Mouse (Mus musculus): ENCODE results near the gene Cnot10. TPM values are rescaled to one million over a fixed set of nuclear protein-coding genes. Genes with fewer than 3 reads are reported as not detected.
A peak's percentile ranks its signal among the peaks of the same experiment; 100 is the strongest.

Cnot10 gene
- polyA plus RNA-seq, 1 experiment from 2014 or later, result 22.8 TPM

DNA sequence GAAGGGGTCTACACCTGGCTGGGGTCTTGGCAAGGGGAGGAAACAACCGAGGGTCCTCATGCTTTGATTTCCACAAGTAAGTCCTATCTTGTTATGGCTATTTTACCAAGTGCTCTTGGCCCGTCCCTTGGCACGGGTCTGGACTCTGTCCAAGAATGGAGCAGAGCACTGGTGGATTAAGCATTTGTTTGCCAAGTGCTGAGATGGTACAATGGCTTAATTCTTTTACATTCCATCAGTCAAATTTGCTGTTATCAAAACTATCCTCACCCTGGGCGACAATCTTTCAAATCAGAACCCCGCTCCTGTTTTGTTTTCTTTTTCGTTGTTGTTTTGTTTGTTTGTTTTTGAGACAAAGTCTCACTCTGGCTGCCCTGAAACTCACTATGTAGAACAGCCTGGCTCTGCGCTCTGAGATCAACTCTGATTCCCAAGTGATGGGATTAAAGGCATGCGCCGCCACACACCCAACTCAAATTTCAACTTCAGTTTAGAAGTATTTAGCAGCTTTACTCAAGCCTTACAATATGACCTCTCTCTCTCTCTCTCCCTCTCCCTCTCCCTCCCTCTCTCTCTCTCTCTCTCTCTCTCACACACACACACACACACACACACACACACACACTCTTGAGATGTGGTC lies 95.1 kb downstream of the Cnot10 start:
- ATAC-seq (ENCODE audit: insufficient read depth), result no peak
- Histone ChIP-seq H3K4me2 (no peak overlapping the region), H3K4me1 (replicated peaks) (peaks cover 63% of the 10 kb centered on the region), H3K9me3 (replicated peaks) (no peaks in the 10 kb centered on the region), H3K9ac (no peak overlapping the region), H3K36me3 (replicated peaks) (no peaks in the 10 kb centered on the region), H3K27ac (replicated peaks) (no peak overlapping the region), H3K4me3 (replicated peaks) (no peak overlapping the region), H3K27me3 (no peaks in the 10 kb centered on the region)
- WGBS (ENCODE audit: insufficient replicate concordance), result 51% methylated on average over 9 of the region's 9 CpGs

DNA sequence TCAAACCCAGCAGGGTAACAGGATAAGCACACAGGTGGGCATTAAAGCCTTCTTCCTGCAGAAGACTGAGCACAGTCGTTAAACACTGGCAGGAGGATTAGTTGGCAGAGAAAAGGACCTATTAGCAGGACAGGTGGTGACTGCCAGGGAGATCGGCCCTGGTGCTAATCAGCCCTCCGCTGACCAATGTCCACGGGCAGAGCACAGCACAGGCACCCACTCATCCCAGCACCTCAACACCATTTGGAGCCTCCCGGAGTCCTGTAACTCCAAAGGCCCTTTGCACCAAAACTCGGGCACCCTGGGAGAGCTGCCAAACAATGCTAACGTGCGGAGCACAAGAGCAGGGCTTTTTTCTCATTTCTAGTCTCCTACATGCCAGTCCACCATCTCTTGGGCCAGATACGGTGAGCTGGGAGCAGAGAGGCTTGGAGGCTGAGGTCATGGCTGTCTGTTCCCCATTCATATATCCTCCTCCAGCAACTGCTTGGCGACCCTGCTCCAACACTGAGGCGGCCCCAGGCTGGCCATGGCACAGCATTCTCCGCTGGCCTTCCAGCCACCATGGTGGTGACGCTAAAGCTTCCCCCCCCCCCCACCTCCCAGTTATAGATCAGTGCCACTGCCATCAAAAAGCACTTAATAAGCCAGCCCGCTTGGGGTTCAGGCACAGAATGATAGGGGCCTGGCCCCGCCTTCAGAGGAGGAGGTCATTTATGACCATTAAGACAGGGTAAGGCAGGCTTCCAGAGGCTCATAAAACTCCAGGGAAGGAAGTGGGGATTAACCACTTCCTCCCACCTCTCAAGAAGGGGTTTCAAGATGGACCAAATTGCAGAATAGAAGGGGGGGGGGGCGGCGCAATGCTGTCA lies 95.9 kb downstream of the Cnot10 start:
- H3K4me1 ChIP-seq (replicated peaks), result peaks cover 58% of the 10 kb centered on the region
- no peaks in the 10 kb centered on the region for H3K9me3 ChIP-seq (replicated peaks)
- WGBS (ENCODE audit: insufficient replicate concordance), result 44% methylated on average over 17 of the region's 17 CpGs
- H3K27ac ChIP-seq (replicated peaks), result no peak overlapping the region
- no peak for ATAC-seq (ENCODE audit: insufficient read depth)
- no peaks in the 10 kb centered on the region for H3K27me3 ChIP-seq
- no peak overlapping the region for H3K9ac ChIP-seq
- H3K4me2 ChIP-seq, result no peak overlapping the region
- no peaks in the 10 kb centered on the region for H3K36me3 ChIP-seq (replicated peaks)
- no peak overlapping the region for H3K4me3 ChIP-seq (replicated peaks)

DNA sequence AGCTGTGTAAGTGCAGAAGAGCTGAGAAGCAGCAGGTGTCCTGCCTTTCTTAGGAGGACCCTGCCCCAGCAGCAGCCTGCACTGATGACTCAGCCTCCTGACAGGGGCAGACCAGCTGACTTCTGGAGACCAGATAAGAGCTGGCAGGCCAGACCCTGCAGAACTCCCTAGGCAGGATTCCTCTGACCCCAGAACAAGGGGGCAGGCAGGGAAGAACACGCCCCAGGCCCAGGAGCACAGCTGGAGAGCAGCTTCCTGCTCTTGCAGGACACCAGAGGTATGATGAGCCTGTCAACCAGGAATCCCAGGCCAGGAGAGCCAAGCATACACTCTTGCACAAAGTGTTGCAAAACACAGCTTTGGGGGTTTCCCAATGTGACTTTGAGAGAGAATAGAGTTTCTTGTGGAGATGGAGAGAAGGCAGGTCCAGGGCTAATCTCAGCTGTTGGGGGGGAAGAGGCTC lies 98.7 kb downstream of the Cnot10 start:
- 22% methylated on average over 1 of the region's 1 CpGs for WGBS (ENCODE audit: insufficient replicate concordance)
- Histone ChIP-seq H3K4me3 (replicated peaks) (no peak overlapping the region), H3K36me3 (replicated peaks) (no peaks in the 10 kb centered on the region), H3K27ac (replicated peaks) (0 out of 2 replicates have a peak overlapping the region, but pooled peaks have one; percentile 19), H3K4me2 (no peak overlapping the region), H3K9ac (no peak overlapping the region), H3K4me1 (replicated peaks) (peaks cover 47% of the 10 kb centered on the region), H3K9me3 (replicated peaks) (no peaks in the 10 kb centered on the region), H3K27me3 (no peaks in the 10 kb centered on the region)
- ATAC-seq (ENCODE audit: insufficient read depth), result peak; percentile 36; the same call in 1 of the 2 replicates

DNA sequence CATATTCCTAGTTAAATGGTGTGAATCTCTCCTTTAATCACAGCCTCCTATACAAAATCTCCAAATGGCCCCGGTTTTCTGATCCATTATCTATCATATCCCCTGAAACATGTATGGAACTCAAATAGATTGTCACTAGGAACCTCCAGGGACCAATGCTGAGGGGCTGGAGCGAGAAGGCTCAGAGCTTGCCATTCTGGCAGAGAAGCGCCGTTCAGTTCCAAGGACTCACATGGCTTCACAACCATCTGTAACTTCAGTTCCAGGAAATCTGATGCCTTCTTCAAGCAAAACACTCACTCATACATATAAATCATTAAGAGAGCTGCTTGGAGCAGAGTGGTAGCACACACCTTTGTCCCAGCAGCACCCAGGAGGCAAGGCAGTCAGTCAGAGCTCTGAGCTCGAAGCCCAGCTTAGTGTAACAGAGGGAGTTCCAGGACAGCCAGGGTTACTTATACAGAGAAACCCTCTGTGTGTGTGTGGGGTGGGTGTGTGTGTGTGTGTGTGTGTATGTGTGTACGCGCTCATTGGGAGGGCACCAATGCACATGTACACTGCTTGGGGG lies 100.9 kb downstream of the Cnot10 start:
- Histone ChIP-seq H3K36me3 (replicated peaks) (no peaks in the 10 kb centered on the region), H3K4me3 (replicated peaks) (no peak overlapping the region), H3K27ac (replicated peaks) (no peak overlapping the region), H3K27me3 (no peaks in the 10 kb centered on the region), H3K9me3 (replicated peaks) (no peaks in the 10 kb centered on the region), H3K4me1 (replicated peaks) (peaks cover 35% of the 10 kb centered on the region), H3K4me2 (no peak overlapping the region), H3K9ac (no peak overlapping the region)
- no peak for ATAC-seq (ENCODE audit: insufficient read depth)
- 74% methylated on average over 7 of the region's 7 CpGs for WGBS (ENCODE audit: insufficient replicate concordance)

DNA sequence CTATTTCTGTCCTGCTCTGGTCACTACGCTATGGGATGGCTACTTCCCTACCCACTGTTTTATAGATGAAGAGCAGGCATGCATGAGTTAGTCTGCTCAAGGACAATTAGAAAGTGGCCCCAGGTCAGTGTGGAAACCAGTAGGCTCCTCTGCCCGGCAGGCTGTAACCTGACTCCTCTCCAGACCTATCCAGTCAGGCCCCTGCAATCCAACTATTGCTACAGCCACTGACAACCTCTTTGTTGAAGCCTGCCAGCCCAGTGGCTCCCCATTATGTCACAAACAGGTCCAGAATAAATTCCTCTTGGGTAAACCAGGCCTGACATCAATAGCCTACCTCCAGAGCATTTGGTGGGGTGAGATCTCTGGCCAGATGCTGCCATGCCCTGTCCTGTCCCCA lies 103.4 kb downstream of the Cnot10 start:
- H3K27ac ChIP-seq (replicated peaks), result 0 out of 2 replicates have a peak overlapping the region, but pooled peaks have one; percentile 24
- H3K9me3 ChIP-seq (replicated peaks), result no peaks in the 10 kb centered on the region
- H3K4me2 ChIP-seq, result no peak overlapping the region
- peaks cover 34% of the 10 kb centered on the region for H3K4me1 ChIP-seq (replicated peaks)
- no peak overlapping the region for H3K4me3 ChIP-seq (replicated peaks)
- H3K36me3 ChIP-seq (replicated peaks), result no peaks in the 10 kb centered on the region
- no peak overlapping the region for H3K9ac ChIP-seq
- ATAC-seq (ENCODE audit: insufficient read depth), result peak; percentile 61
- no peaks in the 10 kb centered on the region for H3K27me3 ChIP-seq
- 72% methylated on average over 2 of the region's 2 CpGs for WGBS (ENCODE audit: insufficient replicate concordance)

Other genes with a start within 250 kb of the Cnot10 start
- gene Crtap, start 249.5 kb downstream of the Cnot10 start, polyA plus RNA-seq (2015; fragmentation: Nextera tagmentation; extraction: Ambion mirVana), result 19.3 and 20.6 TPM in 2 replicates
- 13.5 and 14.9 TPM in 2 replicates for gene Glb1, start 239.1 kb downstream of the Cnot10 start, polyA plus RNA-seq (2015; fragmentation: Nextera tagmentation; extraction: Ambion mirVana)
- gene Tmppe, start 239.1 kb downstream of the Cnot10 start, polyA plus RNA-seq (2015; fragmentation: Nextera tagmentation; extraction: Ambion mirVana), result 2.3 and 2.7 TPM in 2 replicates
- not detected in 2 replicates for gene Ccr4, start 135.3 kb downstream of the Cnot10 start, polyA plus RNA-seq (2015; fragmentation: Nextera tagmentation; extraction: Ambion mirVana)
- gene C130032M10Rik, start 124.5 kb downstream of the Cnot10 start, polyA plus RNA-seq (2015; fragmentation: Nextera tagmentation; extraction: Ambion mirVana), result not detected in 2 replicates
- 0.86 TPM in 2 replicates for gene Trim71, start 75.8 kb downstream of the Cnot10 start, polyA plus RNA-seq (2015; fragmentation: Nextera tagmentation; extraction: Ambion mirVana)
- gene Dync1li1, start 48.6 kb upstream of the Cnot10 start, polyA plus RNA-seq (2015; fragmentation: Nextera tagmentation; extraction: Ambion mirVana), result 20.9 and 21.9 TPM in 2 replicates
- gene Cmtm6, start 90.9 kb upstream of the Cnot10 start, polyA plus RNA-seq (2015; fragmentation: Nextera tagmentation; extraction: Ambion mirVana), result 26.3 and 28.5 TPM in 2 replicates
- 56.5 and 59.9 TPM in 2 replicates for gene Cmtm7, start 141.7 kb upstream of the Cnot10 start, polyA plus RNA-seq (2015; fragmentation: Nextera tagmentation; extraction: Ambion mirVana)
- gene Cmtm8, start 204.0 kb upstream of the Cnot10 start, polyA plus RNA-seq (2015; fragmentation: Nextera tagmentation; extraction: Ambion mirVana), result 37.5 and 47.3 TPM in 2 replicates

Measured in liver, embryonic 15.5 days (tissue).